Mouse (Mus musculus) olfactory bulb, adult 2 months (tissue): ENCODE results near the gene Mysm1.

Experiments
- CTCF ChIP-seq: fragments of 200-500 bp; IDR thresholded peaks from 2 replicates; pipeline ENCODE4 v1.5.1; 2012; ENCODE audit warnings: low read depth, mild to moderate bottlenecking, low read length, moderate library complexity; ENCODE audit not compliant: insufficient read depth
- POLR2A ChIP-seq: fragments of 200-500 bp; IDR thresholded peaks from 2 replicates; pipeline ENCODE4 v1.6.1; 2012; ENCODE audit warnings: mild to moderate bottlenecking, low read depth, low read length, moderate library complexity; ENCODE audit not compliant: insufficient read depth

DNA sequence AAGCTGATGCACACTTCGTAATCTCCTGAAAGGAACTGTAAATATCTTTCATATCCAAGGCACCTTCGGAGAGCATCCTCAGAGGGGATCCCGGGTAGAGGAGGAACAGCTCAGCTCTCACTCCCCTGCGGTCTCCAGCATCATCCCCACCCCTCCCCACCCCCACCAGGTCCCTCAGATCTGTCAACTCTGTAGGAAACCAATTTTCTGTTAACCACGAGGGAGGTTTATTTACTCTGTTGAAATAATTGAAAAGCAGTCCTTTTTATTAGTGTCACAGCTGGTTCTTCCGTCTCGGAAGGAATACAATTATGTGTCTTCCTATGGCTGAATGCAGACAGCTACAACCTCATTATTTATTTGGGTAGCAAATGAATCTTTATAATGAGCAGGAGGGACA lies 39.3 kb upstream of the Mysm1 start:
- TF ChIP-seq CTCF, result no peak
- no peak for TF ChIP-seq POLR2A
